Mouse (Mus musculus) bone marrow macrophage, adult 2 months (primary cell): ENCODE results near the gene Tmprss13.

Source experiments
- CTCF ChIP-seq: IDR thresholded peaks from 2 replicates; pipeline ENCODE4 v1.5.1; 2012; ENCODE audit warnings: low read depth, mild to moderate bottlenecking, low read length, moderate library complexity
- POLR2A ChIP-seq: IDR thresholded peaks from 2 replicates; pipeline ENCODE4 v1.6.1; 2012; ENCODE audit warnings: mild to moderate bottlenecking, low read depth, low read length, borderline replicate concordance

GRCm38 (mm10) chr9:45355192-45355591 lies 36.3 kb downstream of the Tmprss13 start:
- TF ChIP-seq CTCF (no peak), POLR2A (no peak)
